Mouse (Mus musculus) liver, embryonic 14.5 days (tissue): ENCODE results near the gene Cryba4.

ENCODE experiments used
- CTCF ChIP-seq: IDR thresholded peaks from 2 replicates; pipeline ENCODE4 v1.5.1; 2016; ENCODE audit warnings: antibody characterized with exemption, low read depth, control low read depth
- EP300 ChIP-seq: IDR thresholded peaks from 2 replicates; pipeline ENCODE4 v1.6.1; 2016; ENCODE audit warnings: antibody characterized with exemption, low read depth

DNA sequence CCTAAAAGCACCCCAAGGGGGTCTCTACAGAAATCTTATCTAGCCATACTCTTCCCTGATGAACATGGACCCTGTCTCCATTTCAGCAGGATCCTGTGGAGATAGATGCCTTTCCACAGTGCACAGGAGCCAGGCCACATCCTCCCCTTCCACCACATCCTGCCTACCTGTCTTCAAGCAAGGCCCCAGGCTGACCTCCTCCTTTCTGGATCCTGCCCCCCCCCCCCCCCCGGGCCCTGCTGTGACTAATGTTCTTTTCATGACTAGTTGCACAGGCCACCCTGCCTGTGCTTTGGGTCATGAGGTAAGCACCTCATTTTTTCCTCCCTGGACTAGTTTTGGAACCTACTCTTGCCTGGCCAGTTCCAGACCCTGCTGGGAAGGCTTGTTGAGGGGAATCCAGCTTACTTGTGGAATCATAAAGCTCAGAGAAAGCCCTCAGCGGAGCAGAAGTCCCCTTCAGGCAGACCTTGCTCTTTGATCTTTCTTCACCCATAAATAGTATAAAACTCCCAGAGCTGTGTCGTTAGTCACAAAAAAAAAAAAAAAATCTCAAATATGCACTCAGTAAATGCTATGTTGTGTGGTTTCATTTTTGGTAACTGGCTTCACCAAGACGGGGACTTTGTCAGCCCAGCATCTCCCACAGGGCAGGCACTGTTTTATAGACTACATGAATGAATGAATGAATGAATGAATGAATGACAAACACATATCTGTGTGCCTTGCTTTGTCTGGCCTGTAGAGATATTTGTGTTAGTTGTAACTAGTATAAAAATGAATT is 22.9 kb upstream of the Cryba4 start:
- TF ChIP-seq EP300, result no peak
- no peak for TF ChIP-seq CTCF
